Mouse (Mus musculus) leukemia stem cell, adult 10-12 weeks (primary cell): ENCODE data around the gene Mier3. TPM values are rescaled to one million over a fixed set of nuclear protein-coding genes. Genes with fewer than 3 reads are reported as not detected.

ENCODE experiments used
- polyA plus RNA-seq: library from polyadenylated mRNA; stranded (reverse); fragments of >175 nt; gene quantifications from 2 replicates; pipeline ENCODE4 v1.2.3, GENCODE M21; 2012; ENCODE audit warnings: low replicate concordance

The Mier3 gene
- 1.0 and 3.0 TPM in 2 replicates for polyA plus RNA-seq

DNA sequence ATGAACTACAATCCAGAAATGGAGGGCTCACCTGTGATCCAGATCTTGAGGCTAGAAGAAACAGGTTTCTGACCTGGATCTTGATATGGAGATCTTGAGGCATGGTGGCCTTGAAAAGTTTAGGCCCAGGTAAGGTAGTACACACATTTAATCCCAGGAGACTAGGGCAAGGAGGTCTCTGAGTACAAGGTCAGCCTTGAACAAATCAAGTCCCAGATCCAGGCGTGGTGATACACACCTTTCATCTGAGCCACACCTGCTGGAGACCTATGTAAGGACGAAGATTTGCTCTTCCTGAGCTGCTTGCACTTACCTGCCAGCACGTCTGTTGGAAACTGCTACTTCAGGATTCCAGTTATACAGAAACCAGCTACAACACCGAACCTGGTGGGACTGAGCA is at the start of gene Mier3:
Gene Mier3, plus strand, starts transcription at position 301 of the 400 bp plus-strand sequence.

Other genes with a start within 250 kb of the Mier3 start
- 1.9 and 9.9 TPM in 2 replicates for gene Gpbp1, start 190.9 kb upstream of the Mier3 start, polyA plus RNA-seq
- not detected in 2 replicates for gene Gm49496, start 131.0 kb upstream of the Mier3 start, polyA plus RNA-seq
- gene Gm10198, start 88.2 kb upstream of the Mier3 start, polyA plus RNA-seq, result not detected in 2 replicates
- gene Map3k1, start 128.0 kb downstream of the Mier3 start, polyA plus RNA-seq, result 40.2 and 46.1 TPM in 2 replicates